Mouse (Mus musculus): ENCODE data around the gene Dock2.
"Not testable (repeated sequence)": the region's sequence is repeated elsewhere in the genome, so short reads cannot be mapped to it uniquely, and the experiment has no call there.

The Dock2 gene

GRCm38 (mm10) chr11:34783587-34784043 is at the start of gene Dock2:
Dock2 (minus strand) TSS chr11:34783892.
- no peak for DNase-seq

GRCm38 (mm10) chr11:34832678-34833077 is 49.0 kb upstream of the Dock2 start:
- DNase-seq: no peak

DNA sequence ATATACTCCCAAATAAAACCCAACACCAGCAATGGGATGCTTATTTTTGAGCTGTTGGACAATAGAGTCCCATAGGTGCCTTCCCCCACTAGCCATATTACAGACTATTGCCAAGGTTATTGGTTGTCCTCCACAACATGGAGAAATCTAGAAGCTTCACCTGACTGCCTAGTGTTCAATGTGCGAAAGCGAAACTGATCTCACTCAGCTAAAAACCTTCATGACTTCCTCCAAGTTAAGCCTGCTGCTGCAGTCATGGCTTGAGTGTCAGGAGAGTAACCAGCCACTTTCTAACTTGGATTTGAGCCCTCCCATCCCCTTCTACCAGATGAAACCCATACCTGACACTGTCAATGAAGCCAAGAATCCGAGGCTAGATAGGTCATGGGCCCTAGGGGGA is 44.1 kb upstream of the Dock2 start:
- no peak for DNase-seq

DNA sequence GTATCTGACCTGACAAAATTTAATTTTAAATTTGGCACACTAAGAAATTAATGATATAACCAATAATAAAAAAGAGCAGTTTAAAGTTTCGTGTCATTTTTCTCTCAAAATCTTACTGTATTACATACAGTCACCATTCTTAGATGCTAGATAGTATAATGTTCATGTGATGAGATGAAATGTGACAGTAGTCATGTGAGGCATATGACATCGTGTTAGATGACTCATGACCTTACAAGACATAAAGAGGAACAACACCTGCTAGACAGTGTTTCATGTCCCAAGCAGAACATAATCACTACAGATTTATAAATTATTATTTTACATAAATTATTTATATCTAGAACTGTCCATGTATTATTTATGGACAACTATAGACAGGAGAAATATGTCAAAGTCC is 43.2 kb upstream of the Dock2 start:
- DNase-seq: no peak

GRCm38 (mm10) chr11:34824791-34825190 is 41.1 kb upstream of the Dock2 start:
- DNase-seq: no peak

- no peak for DNase-seq
Observed at GRCm38 (mm10) chr11:34814767-34815166, 31.1 kb upstream of the Dock2 start.

GRCm38 (mm10) chr11:34814319-34814718 is 30.6 kb upstream of the Dock2 start:
- DNase-seq: no peak

DNA sequence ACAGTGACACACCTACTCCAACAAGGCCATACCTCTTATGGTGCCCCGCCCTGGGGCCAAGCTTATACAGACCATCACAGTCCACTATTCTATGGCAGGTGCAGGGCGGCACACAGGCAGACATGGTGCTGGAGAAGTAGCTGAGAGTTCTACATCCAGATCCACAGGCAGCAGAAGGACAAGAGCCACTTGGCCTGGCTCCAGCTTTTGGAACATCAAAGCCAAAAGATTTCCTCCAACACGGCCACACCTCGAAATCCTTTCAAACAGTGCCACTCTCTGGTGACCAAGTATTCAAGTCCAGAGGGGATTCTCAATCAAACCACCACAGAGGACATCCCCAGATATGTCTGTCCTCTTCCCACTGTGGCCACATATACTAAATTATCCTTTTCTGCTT is 21.3 kb upstream of the Dock2 start:
- not testable (repeated sequence) for DNase-seq

GRCm38 (mm10) chr11:34798066-34798465 is 14.4 kb upstream of the Dock2 start:
- DNase-seq: not testable (repeated sequence)

- DNase-seq: peak in 1 of 2 experiments; percentile 7
Observed at GRCm38 (mm10) chr11:34796097-34796496, 12.4 kb upstream of the Dock2 start.

GRCm38 (mm10) chr11:34791872-34792271 is 8.2 kb upstream of the Dock2 start:
- no peak for DNase-seq

DNA sequence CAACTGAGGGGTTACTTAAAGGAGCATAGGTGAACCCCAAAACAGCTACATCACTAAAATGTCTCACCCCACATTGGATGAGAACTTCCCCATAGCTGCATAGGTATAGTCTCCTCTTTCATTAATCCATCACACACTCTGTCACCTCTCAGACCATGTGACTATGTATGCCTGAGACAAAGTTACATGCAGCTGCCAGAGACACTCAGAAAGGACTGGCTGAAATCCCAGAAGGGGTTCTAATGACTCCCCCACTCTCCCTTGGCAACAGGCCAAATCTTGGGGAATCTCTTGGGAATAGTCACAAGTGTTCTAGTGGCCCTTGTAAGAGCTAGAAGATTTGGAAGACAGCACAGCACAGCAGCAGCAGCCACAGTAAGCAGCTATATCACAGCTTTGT is 1.2 kb upstream of the Dock2 start:
- no peak for DNase-seq

DNA sequence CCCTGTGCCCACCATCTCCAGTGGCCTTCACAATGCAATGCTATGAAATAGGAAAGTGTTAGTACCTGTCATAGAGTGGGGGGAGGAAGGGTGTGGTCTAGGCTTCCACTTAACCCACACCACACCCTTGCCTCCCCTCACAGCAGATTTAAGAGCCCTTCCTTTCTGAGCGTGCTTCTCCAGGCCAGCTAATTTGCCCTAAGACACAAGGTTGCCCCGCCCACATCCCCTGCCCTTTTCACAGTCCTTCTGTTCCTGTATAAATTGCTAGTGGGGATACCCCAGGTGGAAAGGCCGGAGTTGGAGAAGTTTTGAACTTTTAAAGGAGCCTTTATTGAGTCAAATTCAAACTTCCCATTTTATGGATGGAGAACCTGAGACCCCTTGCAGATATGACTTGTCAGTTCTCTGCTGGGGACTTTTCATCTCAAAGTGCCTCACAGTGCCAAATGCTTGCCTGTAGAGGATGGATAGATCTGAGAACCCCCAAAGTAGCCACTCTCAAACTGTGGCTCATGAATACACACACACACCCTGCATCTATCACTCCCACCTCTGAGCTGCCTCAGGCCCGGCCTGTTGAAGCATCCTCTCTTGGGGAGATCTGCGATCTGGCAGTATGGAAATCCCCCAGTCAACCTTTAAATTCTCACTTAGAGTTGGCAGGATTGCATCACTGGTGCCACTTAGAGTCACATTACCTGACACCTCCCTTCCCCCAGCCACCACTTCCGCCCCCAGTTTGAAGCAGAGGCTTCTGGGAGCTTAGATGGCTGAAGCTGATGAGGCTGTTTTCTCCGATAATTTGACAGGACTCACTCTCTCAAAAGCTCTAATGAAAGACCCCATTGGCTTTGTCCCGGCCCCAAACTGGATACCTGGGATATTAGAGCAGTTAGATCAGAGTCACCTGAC is 919 bp downstream of the Dock2 start:
- peak in 1 of 2 experiments; percentile 8 for DNase-seq

DNA sequence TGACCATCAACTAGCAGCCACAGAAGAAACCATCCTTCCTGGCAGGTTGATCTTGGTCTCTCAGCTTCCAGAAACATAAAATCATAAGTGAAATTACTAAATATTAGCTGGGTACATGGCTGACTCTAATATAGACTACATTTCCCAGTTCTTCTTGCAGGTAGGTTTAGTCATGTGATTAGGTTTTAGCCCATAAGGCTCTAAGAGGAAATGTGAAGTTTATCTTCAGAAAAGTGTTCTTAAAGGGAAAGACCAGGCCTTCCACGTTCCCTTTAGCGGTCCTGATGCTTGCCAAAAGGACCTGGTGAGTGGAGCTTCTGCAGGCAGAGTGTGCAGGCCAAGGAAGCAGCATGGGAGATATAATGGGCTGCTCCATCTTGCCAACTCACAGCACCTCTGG is 2.9 kb downstream of the Dock2 start:
- no peak for DNase-seq

- DNase-seq: no peak
Observed at GRCm38 (mm10) chr11:34779966-34780365, 3.7 kb downstream of the Dock2 start.

DNA sequence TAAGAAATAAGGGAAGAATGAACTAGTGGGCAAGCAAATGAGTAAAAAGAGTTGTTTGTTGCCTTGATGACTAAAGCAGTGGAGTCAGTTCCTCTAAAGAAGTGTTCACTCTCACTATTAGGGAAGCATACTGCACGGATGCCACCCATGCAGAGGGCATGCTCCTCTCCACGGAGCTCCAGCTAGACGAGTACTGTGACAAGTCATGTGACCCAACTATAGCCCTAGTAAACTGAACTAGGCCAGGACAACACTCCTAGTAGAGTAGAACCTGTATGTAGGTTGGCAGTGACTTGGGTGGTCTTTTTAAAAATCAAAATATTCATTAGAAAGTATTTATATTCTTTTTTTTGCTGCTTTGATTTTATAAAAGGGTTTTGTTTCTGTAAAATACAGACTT is 5.3 kb downstream of the Dock2 start:
- no peak for DNase-seq

DNA sequence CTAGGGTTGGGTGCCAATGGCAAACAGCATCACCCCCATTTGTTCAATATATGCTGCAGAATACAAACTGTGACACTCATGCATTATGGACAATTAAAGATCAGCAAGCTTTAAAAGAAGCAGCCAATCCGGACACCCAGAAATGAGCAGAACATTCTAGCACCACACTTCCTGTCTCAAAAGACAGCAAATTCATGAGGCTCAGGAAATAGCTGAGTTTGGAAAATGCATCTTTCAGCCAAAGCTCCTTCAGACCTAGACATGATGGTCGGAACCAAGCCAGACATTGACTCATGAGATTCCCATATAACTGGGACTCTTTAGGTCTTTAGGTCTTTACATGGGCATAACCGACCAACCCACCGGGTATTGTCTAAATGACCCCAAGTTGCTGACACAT is 6.2 kb downstream of the Dock2 start:
- no peak for DNase-seq

DNA sequence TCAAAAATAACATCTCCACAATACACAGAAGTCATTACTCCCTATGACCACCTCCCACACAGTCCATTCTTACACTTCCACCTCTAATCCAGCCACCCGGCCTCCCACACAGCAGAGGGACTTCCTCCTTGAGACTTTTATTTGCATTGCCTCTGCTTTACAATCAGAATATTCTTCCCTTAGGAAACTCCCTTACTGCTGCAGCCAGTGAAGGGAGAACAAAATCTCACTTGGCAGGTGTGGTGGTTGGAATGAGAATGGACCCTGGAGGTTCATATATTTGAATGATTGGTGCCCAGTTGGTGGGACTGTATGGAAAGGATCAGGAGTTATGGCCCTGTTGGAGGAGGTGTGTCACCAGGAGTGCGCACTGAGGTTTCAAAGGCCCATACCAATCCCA is 7.6 kb downstream of the Dock2 start:
- no peak for DNase-seq

DNA sequence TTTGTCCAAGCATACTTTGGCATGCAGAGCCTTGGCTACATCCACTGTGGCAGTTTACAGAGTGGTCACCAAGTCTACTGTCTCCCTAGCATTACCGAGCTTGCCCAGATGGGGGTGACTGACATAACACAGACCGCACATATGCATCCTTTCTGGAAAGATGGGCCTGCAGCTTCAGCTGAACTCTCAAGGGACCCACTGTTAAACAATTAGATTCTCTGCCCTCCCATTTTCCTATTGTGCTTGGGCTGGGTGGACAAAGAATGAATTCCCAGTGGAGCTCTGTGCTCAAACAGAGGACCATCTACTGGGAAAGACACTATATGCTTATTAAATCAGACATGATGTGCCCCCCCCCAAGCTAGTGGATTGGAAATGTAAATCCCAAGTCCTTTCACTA is 9.1 kb downstream of the Dock2 start:
- DNase-seq: no peak

GRCm38 (mm10) chr11:34773304-34773895 is 10.3 kb downstream of the Dock2 start:
- DNase-seq: no peak

GRCm38 (mm10) chr11:34771221-34771986 is 12.3 kb downstream of the Dock2 start:
- DNase-seq: peak; percentile 50 to 52

DNA sequence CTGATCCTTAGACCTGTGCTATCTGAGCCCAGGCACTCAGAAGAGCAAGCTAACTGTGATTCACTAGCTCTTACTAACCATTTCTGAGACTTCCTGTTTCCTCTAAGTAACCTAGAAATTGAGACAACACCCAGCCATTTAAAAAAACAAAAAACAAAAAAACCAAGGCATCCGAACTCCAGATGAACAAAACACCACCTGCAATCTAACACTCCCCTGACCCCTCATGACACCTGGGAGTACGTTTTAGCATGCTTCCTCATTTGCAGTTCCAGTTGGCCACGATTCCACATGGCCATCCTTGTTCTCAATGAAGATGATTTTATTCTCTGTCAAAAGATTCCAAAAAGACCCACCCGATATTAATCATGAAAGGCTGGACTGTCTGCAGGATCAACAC is 13.0 kb downstream of the Dock2 start:
- no peak for DNase-seq

DNA sequence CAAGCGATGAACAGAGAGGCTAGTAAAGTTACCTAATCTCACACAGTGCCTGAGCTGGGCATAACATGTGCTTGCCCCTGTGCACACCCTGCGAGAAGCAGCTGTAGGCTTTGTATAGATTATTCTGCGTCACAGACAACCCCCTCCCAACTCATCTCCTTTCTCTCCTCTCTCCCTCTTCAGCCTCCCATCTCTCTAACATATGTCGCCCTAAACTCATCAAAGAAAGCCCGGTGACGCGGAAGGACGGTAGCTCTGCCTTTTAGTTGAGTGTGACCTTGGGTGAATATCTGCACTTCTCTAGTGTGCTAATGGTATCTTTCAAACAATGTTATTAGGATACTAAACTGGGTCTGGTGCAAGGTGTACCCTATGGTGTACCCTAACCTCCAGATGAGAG is 13.7 kb downstream of the Dock2 start:
- no peak for DNase-seq

DNA sequence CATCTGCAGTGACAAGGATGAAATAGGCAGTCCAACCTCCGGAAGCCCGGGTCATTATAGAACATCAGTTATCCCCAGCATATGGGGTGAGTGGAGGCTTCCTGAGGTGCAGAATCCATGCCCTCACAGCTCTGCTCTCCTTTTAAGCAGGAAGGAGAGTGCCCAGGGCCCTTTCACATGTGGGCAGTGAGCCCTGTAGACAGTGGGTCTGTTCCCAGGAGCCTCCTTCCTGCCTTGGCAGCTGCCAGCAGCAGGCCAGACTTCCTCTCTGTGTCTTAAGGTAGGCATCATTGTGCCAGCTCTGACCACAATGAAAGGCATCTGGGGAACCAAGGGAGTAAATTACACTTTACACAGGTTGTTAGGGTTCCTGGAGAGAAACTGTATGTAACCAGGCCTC is 14.3 kb downstream of the Dock2 start:
- no peak for DNase-seq

Data from kidney, adult 8-10 months (tissue).